Mouse (Mus musculus) kidney, postnatal 25 days (tissue): ENCODE measurements at regions not wholly inside any gene's neighbourhood (a gene's known extent, or its start where the extent isn't known, plus 50 kb on each side); places are given as distances from the start of the nearest gene placed in this dataset.
"Not testable (repeated sequence)": the region's sequence is repeated elsewhere in the genome, so short reads cannot be mapped to it uniquely, and the experiment has no call there.

ENCODE experiments used
- DNase-seq, 2 experiments: peaks; one replicate each; pipeline ENCODE4 v3.0.0; 2021; ENCODE audit warnings: mixed read lengths in 2 of 2

DNA sequence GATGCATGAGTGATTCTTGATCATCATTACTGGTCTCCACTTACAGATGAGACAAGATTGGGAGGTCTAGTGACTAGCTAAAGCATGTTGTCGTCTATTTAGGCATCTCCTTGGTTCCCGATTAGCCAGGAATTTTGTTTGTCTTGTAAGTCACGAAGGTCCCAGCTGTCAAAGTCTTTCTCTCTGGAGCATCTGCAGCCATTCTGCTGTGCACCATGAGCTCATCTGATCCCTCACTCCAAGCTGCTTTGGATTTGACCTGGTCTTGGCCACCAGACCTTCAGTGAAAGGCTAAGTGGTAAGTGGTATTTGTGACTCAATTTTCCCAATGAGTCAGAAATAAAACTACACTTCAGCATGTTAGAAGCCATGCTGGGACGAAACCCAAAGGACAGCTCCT is 53.3 kb upstream of the Creb5 start:
- no peak for DNase-seq

DNA sequence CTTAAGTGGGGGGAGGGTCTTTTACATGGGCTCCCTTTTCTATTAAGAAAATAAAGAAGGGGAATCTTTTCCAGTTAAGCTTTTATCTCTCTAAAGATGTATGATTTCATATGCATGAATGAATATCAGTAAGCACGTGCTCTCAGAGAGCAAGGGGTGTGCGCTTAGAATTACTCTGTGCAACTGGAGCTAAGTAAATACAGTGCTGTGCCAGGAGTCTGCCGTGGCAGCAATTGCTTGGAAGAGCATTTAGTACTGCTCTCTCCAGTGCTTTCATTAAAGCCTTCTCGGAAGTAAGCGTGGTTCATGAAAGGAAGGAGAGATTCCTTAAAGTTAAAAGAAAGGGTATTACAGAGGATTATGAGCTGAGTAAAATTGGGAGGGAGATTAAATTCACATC is 54.5 kb upstream of the Creb5 start:
- DNase-seq = no peak

DNA sequence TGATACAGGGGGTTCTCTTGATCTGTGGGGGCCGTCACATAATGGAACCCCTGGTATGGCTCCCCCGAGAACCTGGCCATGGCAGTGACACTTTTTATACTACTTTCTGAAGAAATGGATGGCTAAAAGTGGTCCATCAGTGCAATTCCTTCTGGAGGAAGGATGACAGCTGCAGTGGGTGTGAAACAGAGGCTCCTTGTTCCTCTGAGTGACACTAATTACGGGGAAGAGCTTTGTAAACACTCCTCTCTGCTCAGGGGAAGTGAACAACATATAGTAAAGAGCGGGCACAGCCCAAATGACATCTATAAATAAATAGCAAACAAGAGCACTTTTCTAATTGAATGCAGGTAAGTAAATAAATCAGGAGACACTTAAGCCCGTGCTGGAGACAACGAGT is 57.7 kb upstream of the Creb5 start:
- no peak for DNase-seq

DNA sequence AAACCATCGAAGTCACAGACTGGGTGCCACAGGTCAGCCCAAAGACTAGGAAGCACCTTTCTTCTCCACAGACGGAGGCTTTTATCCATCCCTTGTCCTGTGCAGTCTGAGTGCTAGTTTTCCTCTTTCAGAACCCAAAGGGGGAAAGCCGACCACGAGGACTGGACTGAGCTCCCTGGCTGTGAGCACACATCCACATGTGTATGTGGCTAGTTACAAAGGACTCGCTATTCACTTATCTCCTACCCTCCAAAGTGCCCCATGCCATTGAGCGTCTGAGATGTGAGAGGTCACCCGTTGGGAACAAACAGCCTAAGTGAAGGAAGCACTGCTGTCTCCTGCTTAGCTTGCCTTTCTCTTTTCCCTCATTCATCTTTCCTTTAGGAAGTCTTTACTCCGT is 65.0 kb upstream of the Creb5 start:
- no peak for DNase-seq

DNA sequence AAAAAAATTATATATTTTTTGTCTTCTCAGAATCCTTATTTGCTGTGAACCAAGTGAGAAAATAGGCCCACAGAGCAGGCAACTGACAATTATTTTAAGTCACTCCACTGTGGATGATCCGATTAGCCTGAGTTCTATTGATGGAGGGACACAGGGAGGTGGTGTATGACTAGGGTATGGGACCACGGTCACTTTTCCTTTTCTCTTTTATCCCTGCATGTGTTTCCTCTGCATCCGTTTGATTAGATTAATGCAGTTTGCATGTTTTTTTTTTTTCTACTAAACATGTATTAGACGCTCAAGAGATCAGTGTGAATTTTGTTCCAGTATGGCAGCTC is 65.4 kb upstream of the Creb5 start:
- no peak for DNase-seq

DNA sequence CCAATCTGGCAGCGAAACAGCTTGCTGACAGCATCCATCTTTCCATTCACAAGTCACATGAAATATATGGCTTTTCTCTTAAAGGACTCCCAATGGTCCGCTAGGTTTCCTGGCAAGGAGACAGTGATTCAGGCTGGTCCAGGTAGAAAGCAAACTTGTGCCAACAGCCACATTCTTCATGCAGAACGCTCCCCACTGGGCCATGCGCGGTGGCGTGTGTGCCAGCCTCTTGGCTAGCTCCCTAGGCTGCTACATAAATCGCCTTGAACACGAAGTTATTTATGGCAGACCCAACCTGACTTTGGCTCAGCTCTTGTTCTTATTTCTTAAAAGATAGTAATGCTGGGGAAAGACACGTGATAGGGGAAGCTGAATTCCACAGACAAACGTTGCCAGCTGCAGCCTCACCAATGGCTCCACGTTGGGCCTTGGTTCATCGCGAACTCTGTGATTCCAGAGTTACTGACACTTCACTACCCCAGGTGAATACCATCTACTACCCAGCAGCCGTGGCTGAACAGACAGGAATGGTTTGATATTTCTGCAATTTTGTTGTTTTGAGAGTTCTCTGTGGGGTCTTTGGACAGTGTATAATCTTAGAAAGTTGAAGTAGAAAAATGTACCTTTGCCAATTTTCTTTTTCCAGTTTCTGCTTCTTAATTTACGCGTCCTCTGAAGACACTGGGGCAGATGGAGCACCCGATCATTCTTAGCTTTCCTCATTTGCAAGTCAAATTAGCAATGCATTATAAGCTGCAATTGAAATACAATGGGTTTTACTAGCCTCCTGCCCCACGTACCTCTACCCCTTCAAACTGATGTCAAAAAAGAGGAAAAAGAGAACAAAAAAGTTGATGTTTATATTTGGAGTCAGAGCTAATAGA is 66.0 kb upstream of the Creb5 start:
- no peak for DNase-seq

DNA sequence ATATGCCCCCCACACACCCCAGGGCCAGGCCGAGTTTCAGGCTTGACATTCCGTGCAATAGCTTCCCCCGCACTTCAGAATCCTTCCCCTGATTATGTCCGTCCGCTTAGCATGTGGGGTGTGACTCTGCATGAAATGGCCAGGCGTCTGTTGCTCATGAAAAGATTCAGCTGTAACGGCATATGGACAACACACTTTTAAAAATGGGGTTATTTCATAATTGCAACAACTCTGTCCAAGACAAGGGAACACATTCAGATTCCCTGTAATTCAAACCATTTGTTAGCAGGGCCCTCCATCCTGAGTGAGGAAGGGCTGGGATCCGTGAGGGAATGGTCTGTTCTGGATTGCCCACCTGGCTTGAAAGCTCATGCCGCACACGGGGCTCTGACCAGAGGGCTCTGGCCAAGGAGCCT is 68.2 kb upstream of the Creb5 start:
- no peak for DNase-seq

DNA sequence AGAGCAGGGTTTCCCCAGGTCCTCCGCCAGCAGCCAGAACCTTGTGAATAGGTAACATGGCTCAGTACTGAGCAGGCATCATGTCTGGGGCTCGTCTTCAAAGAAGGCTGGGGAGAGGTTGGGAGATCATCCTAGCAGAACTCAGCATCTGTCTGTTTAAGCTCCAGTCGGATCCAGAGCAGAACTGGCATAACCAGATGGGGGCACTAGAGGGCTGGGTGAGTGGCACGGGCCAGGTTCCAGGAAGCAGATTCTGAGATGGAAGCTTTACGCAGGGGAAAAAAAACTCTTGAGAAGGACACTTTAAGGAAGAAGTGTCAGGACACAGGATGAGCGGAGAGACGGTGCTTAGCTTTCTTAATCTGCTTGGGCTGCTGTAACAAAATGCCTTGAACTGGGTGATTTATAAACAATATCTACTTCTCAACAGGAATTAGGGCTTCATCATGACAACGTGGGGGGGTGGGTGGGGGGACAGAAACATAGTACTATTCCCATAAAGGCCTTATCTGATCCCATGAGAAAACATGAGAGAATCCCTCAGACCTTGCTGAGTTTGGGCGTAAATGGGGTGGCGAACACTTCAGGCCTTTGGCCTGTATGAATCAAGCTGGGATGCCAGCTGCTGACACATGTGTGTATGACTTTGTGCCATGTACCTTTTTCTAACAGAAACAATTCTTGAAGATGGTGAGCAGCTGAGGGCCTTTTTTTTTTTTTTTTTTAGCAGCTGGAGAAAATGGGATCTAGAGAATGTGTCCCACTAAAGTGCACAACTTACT is 69.6 kb upstream of the Creb5 start:
- DNase-seq = peak; percentile 62 to 78

DNA sequence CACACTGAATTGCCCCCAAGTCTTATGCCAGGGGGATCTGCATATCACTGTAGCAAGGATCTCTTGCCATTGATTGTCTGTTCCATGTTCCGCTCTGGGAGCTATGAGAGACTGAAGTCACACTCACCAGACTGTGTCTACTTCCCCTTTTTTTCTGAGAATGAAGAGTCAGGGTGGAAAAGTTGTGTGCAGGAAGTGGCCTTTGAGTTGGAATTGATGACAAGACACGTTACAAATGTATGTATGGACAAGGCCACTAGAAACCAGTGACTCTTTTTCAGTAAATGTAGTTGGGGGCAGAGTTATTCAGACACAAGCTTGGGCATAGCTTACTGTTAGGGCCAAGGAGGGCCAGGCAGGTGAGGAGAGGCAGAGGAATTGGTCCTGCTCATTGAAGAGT is 70.4 kb upstream of the Creb5 start:
- DNase-seq = no peak

DNA sequence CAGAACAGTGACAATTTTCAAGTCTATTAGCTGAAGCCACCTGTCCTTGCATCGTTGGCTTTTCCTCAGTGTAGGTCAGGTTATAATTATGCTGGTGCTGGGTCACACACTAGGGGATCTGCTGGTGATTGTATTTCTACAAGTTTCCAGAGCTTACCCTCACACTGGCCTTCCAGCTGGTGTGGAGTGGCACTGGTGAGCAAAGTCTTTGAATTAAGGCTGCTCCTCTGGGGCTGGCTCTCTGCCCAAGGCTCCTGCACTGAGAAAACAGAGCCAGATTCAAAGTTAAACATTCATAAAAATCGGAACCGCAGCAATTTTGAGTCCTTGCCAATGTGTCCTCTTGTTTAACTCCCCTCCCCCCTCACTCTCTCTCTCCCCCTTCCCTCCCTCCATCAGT is 75.7 kb upstream of the Creb5 start:
- DNase-seq = peak; percentile 91 to 92

DNA sequence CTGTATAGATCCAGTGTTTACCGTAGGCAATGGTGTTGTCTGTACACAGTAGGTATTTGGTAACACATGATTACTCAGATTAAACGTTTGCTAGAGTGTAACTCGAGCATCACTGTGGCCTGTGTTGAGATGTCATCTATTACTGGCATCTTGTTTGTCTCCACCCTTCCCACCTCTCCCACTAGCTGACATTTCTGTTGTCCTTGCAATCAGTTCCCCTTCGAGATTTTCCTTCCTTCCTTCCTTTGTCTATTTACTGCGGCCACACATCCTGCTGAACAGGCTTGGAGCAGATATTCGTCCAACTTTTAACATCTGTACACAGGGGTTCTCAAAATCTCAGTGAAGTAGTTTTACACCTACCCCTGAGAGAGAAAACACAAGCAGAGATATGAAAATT is 77.7 kb upstream of the Creb5 start:
- no peak for DNase-seq

DNA sequence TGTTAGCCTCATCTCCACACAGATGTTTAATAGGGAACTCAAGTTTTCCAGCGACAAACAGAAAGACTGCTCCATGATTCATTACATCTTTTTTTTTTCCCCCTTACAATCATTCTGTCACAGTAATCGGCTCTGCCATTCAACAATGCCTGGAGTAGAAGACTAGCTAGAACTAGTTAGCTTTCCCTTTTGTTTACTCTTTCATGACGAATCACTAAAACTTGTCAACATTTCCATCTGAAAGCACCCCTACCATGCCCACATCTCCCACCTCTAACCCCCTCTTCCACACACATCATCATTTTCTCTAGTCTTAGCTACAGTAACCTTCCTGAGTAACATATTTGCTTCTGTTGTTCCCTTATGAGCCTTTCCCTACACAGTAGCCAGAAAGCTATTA is 78.6 kb upstream of the Creb5 start:
- no peak for DNase-seq

DNA sequence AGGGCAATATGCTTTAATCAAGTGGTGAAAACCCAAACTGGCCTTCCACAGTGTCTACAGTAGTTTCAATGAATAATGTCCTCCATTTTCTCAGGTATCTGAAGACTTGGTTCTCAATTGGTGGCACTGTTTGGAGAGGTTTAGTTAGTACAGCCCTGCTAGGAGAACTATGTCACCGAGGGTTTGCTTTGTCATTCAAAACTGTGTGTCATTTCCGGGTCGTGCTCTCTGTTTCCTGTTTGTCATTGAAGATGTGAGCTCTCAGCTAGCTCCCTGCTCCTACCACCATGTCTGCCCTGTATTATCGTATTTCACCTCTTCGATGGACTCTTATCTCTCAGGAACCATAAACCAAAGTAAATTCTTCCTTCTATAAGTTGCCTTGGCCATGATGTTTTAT is 79.3 kb upstream of the Creb5 start:
- DNase-seq = no peak

DNA sequence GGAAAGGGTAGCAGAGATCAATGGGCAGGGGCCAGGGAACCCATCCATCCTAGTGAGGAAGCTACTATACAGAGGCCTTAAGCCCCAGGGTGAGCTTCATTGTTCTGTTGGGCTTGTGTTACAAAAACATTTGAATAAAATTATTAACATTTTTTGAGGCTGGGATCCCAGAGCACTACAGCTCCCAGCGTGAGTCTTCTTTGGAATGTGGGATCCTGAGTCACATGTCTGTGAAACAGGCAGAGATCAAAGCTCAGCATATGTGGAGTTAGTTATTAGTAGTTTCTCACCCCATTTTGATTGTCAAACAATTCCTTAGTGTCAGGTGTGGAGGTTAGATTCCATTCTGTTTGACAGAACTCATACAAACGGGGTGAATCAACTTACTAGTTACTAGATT is 79.7 kb upstream of the Creb5 start:
- no peak for DNase-seq

DNA sequence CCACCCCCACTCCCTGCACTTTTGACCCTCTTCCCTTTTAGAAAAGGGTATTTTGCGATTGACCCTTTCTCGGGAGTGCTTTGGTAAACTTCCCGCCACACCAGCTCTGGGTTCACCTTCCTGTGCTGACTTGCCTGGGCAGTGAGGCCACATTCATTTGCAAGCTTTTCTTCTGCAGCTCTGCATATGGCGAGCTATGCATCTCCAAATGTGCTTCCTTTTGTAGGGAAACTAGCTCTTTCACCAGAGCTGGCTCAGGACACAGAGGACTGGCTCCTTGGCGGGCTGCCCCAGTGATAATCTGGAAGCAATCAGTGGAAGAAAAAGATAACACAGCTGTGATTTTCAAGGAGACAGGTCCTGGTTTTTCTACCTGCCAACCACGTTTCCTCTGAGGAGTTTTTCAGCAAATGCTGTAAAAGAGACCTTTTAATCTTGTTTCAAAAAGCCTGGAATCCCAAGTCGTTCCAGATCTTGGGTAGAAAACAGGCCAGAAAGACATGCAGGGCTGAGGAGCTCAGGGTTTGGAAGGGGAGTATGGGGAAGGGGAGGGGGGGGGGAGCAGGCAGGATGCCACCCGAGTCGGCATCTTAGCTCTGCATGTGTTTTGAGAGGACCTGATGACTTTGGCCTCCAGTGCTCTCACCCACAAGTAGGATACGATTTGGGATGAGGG is 85.7 kb upstream of the Creb5 start:
- no peak for DNase-seq

DNA sequence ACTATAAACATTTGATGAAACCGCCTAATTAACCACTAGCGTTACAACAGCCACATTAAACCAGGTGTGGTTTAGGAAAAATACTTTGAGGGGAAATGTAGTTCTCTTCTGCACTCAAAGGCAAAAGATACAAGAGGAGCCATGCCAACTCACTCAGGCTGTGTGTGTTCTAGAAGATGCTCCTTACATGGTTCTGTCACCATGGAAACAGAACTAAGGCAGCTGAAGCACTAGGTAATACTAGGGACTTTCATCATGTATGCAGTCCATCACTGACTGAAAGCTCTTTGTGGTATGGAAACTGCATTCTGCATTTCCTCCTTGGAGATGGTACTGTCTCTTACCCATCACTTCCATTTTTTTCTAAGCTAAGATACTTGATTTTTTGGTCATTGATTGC is 87.6 kb upstream of the Creb5 start:
- no peak for DNase-seq

DNA sequence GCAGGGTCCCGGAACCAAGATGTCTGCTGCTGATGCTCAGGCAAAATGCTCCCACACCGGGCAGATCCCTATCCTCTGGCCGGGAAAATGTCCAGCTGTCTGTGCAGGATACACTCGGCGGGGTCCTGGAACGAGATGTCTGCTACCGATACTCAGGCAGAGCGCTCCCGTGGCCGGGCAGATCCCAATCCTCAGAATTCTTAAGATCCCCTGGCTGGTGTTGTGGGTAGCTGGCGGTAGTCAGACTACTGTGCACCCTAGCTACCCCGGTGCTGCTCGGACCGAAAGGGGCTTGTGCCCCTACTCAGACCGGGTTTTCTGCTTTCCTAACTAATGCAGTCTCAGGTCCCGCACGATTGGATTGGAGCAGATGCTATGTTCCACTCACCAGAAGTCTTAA is 104.9 kb upstream of the Creb5 start:
- not testable (repeated sequence) for DNase-seq

DNA sequence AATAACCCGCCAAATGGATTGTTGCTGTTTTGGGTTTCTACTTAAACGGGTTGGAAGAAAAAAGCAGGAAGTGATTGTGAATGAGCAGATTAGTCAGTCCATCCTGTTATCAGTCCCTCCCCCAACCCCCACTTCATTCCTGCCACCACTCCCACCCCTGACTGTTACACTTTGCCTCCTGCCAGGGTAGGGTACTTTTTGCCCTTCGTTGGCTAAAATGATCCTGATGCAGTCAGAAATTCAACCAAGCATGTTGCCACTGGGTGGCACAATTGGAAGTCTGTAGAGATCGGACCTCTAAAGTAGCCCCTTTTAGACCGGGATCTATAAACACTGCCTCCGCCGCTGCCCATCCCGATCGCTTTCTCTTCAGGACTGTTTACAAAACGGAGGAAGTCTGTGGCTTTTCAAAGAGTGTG is 96.0 kb upstream of the Jazf1 start:
- DNase-seq = peak; percentile 42 to 49

DNA sequence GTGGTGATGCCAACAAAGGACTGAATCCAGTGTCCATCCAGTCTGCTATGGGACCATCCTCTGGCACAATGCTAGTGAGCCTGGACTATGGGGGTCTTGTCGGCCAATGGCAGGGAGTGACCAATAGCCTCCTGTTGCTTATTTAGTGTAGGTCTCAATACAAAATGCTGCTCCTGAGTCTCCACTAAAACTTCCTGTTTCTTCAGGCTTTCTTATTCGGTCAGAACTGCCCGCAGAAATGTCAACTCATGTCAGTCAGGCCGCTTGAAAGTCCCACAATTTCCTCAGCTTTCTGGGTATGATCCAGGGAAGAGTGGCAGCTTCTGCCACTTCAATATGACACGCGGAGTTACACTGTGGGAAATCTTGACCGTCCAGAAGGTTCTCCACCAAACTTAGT is 94.7 kb upstream of the Jazf1 start:
- no peak for DNase-seq

DNA sequence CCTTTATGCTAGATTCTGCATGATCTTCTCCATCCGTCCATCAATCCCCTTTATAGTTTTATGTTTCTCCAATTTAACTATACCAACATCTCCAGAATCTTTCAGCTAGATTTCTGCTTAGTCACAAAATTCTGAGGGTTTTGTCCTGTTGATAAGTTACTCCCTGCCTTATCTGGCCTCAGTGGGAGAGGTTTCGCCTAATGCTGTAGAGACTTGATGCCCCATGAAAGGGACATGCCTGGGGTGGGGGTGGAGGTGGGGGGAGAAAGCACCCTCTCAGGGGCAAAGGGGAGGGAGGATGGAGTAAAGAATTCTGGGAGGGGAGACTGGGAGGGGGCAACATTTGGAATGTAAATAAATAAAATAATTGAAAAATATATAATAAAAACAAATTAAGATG is 93.2 kb upstream of the Jazf1 start:
- no peak for DNase-seq

DNA sequence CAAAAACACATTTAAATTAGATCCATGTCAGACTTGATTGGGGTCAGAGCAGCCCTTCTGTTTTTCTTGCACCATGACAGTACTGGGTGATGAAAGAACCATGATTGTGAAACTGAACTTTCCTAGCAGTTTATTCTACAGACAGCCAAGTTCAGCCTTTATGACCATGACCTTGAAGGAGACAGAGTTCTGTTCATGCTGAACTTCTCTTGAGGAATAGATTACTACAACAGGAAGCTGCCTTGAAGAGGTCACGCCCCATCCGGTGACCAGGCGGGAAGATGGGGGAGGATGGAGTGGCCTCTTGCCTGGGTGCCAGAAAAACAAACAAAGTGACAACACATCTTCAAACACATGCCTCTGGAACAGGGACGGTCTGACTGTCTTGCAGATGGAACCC is 86.2 kb upstream of the Jazf1 start:
- peak; percentile 46 to 64 for DNase-seq

DNA sequence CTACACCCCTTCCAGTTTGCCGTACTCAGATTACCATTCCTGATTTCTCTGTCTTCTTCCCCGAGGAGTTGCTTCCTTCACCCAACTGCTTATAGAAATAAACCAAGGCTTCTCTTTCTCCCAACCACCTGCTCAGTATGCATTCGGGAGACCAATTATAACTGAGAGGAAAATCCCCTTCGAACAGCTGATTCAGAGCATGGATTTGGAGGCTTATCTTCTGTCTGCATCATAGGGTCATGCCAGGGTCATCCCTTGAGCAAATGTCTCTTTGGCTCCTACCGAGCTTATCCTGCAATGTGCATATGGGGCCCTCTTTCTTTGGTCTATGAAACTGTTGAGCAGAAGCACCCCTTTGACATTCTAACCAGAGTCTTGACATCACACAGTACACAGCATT is 79.0 kb upstream of the Jazf1 start:
- DNase-seq = no peak

DNA sequence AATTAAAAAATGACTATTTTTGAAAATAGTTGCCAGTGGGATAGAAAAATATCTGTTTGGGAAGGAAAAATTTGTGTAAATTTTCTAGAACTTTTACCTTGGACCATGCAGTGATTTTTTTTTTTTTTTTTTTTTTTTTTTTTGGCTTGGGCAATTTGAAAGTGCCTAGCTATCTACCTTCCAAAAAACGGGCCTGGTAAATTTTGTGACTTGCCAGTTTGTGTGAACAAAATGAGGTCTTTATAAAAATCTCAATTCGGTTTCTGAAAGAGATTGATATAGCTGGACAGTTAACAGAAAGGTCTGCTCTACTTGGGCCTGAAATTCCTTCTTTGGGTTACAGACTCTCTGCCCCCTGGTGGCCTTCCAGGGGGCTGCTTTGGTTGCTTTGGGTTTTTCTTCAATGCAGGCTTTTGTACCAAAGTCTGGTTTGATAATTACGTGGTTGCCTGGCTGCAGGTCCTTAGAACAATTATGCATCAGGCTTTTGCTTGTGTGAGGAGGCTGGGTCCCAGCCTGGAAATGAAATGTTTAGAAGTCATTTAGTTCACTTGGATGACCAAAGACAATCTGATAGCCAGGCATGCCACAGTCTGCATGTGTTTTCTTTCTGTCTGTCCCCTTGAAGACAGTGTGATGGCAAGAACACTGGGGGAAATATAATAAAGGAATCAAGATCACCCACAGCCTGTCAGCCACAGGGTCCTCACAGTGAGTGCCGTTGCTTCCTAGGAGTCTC is 75.6 kb upstream of the Jazf1 start:
- peak; percentile 40 to 58 for DNase-seq
